Mouse (Mus musculus): Measurements from ENCODE around the gene Hoxa4. TPM values are rescaled to one million over a fixed set of nuclear protein-coding genes. Genes with fewer than 3 reads are reported as not detected.

Gene Hoxa4
- polyA plus RNA-seq, 1 experiment from 2014 or later, result 11.7 TPM

GRCm38 (mm10) chr6:52160511-52161335 is 30.8 kb downstream of the Hoxa4 start:
- Histone ChIP-seq H3K4me2 (ENCODE audit: low read depth) (peak overlapping the region; percentile 78), H3K27me3 (ENCODE audit: control insufficient read depth, insufficient read depth, low read length) (no peaks in the 10 kb centered on the region), H3K36me3 (ENCODE audit: control insufficient read depth, insufficient read depth, low read length) (no peaks in the 10 kb centered on the region; the same call in 1 of the 2 replicates), H3K27ac (ENCODE audit: low read depth, low read length) (peak overlapping the region; percentile 99), H3K4me1 (ENCODE audit: control insufficient read depth, insufficient read depth, low read length) (peaks cover 35% of the 10 kb centered on the region), H3K9me3 (ENCODE audit: control insufficient read depth, low read length) (no peaks in the 10 kb centered on the region), H3K9ac (ENCODE audit: low read length) (peak overlapping the region; percentile 96), H3K4me3 (ENCODE audit: low read depth, low read length) (peak overlapping the region; percentile 91)
- ATAC-seq (ENCODE audit: insufficient read depth, low FRiP score, low TSS enrichment), result peak; percentile 43; the same call in 1 of the 2 replicates
- under 1% methylated on average over 30 of the region's 30 CpGs for WGBS
- DNase-seq (ENCODE audit: low spot score), result peak; percentile 83

GRCm38 (mm10) chr6:52159979-52160378 is 31.6 kb downstream of the Hoxa4 start:
- DNase-seq (ENCODE audit: low spot score) (peak; percentile 58), ATAC-seq (ENCODE audit: insufficient read depth, low FRiP score, low TSS enrichment) (no peak)
- peak overlapping the region; percentile 78 for H3K4me2 ChIP-seq (ENCODE audit: low read depth)
- peak overlapping the region; percentile 96 for H3K9ac ChIP-seq (ENCODE audit: low read length)
- peak overlapping the region; percentile 99 for H3K27ac ChIP-seq (ENCODE audit: low read depth, low read length)
- WGBS, result 0% methylated on average over 9 of the region's 9 CpGs
- no peaks in the 10 kb centered on the region; the same call in 1 of the 2 replicates for H3K36me3 ChIP-seq (ENCODE audit: control insufficient read depth, insufficient read depth, low read length)
- H3K4me3 ChIP-seq (ENCODE audit: low read depth, low read length), result peak overlapping the region; percentile 91
- peaks cover 38% of the 10 kb centered on the region for H3K4me1 ChIP-seq (ENCODE audit: control insufficient read depth, insufficient read depth, low read length)
- H3K9me3 ChIP-seq (ENCODE audit: control insufficient read depth, low read length), result no peaks in the 10 kb centered on the region
- H3K27me3 ChIP-seq (ENCODE audit: control insufficient read depth, insufficient read depth, low read length), result no peaks in the 10 kb centered on the region

- no peak for ATAC-seq (ENCODE audit: insufficient read depth, low FRiP score, low TSS enrichment)
- Histone ChIP-seq H3K4me3 (ENCODE audit: low read depth, low read length) (peak overlapping the region; percentile 91), H3K36me3 (ENCODE audit: control insufficient read depth, insufficient read depth, low read length) (no peaks in the 10 kb centered on the region; the same call in 1 of the 2 replicates), H3K9me3 (ENCODE audit: control insufficient read depth, low read length) (no peaks in the 10 kb centered on the region), H3K4me2 (ENCODE audit: low read depth) (peak overlapping the region; percentile 78), H3K27me3 (ENCODE audit: control insufficient read depth, insufficient read depth, low read length) (no peaks in the 10 kb centered on the region), H3K9ac (ENCODE audit: low read length) (peak overlapping the region; percentile 96), H3K4me1 (ENCODE audit: control insufficient read depth, insufficient read depth, low read length) (peaks cover 41% of the 10 kb centered on the region), H3K27ac (ENCODE audit: low read depth, low read length) (peak overlapping the region; percentile 99)
- DNase-seq (ENCODE audit: low spot score), result peak; percentile 65
- 1% methylated on average over 12 of the region's 12 CpGs for WGBS
Observed at GRCm38 (mm10) chr6:52159164-52159761, 32.3 kb downstream of the Hoxa4 start.

- no peaks in the 10 kb centered on the region; the same call in 1 of the 2 replicates for H3K36me3 ChIP-seq (ENCODE audit: control insufficient read depth, insufficient read depth, low read length)
- no peaks in the 10 kb centered on the region for H3K27me3 ChIP-seq (ENCODE audit: control insufficient read depth, insufficient read depth, low read length)
- peak; percentile 95 for DNase-seq (ENCODE audit: low spot score)
- WGBS, result under 1% methylated on average over 55 of the region's 55 CpGs
- H3K4me1 ChIP-seq (ENCODE audit: control insufficient read depth, insufficient read depth, low read length), result peaks cover 47% of the 10 kb centered on the region
- peak within 1 kb of the TSS; percentile 78 for H3K4me2 ChIP-seq (ENCODE audit: low read depth)
- no peaks in the 10 kb centered on the region for H3K9me3 ChIP-seq (ENCODE audit: control insufficient read depth, low read length)
- H3K27ac ChIP-seq (ENCODE audit: low read depth, low read length), result peak within 1 kb of the TSS; percentile 99
- peak within 1 kb of the TSS; percentile 96 for H3K9ac ChIP-seq (ENCODE audit: low read length)
- ATAC-seq (ENCODE audit: insufficient read depth, low FRiP score, low TSS enrichment), result peak; percentile 85
- peak within 1 kb of the TSS; percentile 91 for H3K4me3 ChIP-seq (ENCODE audit: low read depth, low read length)
Observed at GRCm38 (mm10) chr6:52158276-52159051, 33.1 kb downstream of the Hoxa4 start, which contains the start of gene Hoxa1. Gene Hoxa1, minus strand, starts transcription at chr6:52158317.

- peak; percentile 40 for DNase-seq (ENCODE audit: low spot score)
Observed at GRCm38 (mm10) chr6:52157466-52158275, 33.9 kb downstream of the Hoxa4 start.

GRCm38 (mm10) chr6:52156551-52157200 is 34.9 kb downstream of the Hoxa4 start:
- peak overlapping the region; percentile 91 for H3K4me3 ChIP-seq (ENCODE audit: low read depth, low read length)
- H3K9ac ChIP-seq (ENCODE audit: low read length), result peak overlapping the region; percentile 96
- under 1% methylated on average over 20 of the region's 20 CpGs for WGBS
- no peak overlapping the region for H3K27ac ChIP-seq (ENCODE audit: low read depth, low read length)
- peak overlapping the region; percentile 78 for H3K4me2 ChIP-seq (ENCODE audit: low read depth)
- peak; percentile 20 for DNase-seq (ENCODE audit: low spot score)
- no peaks in the 10 kb centered on the region for H3K27me3 ChIP-seq (ENCODE audit: control insufficient read depth, insufficient read depth, low read length)
- no peaks in the 10 kb centered on the region for H3K9me3 ChIP-seq (ENCODE audit: control insufficient read depth, low read length)
- H3K36me3 ChIP-seq (ENCODE audit: control insufficient read depth, insufficient read depth, low read length), result no peaks in the 10 kb centered on the region
- H3K4me1 ChIP-seq (ENCODE audit: control insufficient read depth, insufficient read depth, low read length), result peaks cover 50% of the 10 kb centered on the region
- ATAC-seq (ENCODE audit: insufficient read depth, low FRiP score, low TSS enrichment), result no peak

More at GRCm38 (mm10) chr6:52157466-52158275, 33.9 kb downstream of the Hoxa4 start:
- WGBS, result under 1% methylated on average over 32 of the region's 32 CpGs
- H3K9me3 ChIP-seq (ENCODE audit: control insufficient read depth, low read length), result no peaks in the 10 kb centered on the region
- peak overlapping the region; percentile 99 for H3K27ac ChIP-seq (ENCODE audit: low read depth, low read length)
- H3K4me3 ChIP-seq (ENCODE audit: low read depth, low read length), result peak overlapping the region; percentile 91
- H3K27me3 ChIP-seq (ENCODE audit: control insufficient read depth, insufficient read depth, low read length), result no peaks in the 10 kb centered on the region
- ATAC-seq (ENCODE audit: insufficient read depth, low FRiP score, low TSS enrichment), result peak; percentile 66
- H3K4me1 ChIP-seq (ENCODE audit: control insufficient read depth, insufficient read depth, low read length), result peaks cover 48% of the 10 kb centered on the region
- H3K9ac ChIP-seq (ENCODE audit: low read length), result peak overlapping the region; percentile 96
- H3K4me2 ChIP-seq (ENCODE audit: low read depth), result peak overlapping the region; percentile 78
- no peaks in the 10 kb centered on the region for H3K36me3 ChIP-seq (ENCODE audit: control insufficient read depth, insufficient read depth, low read length)

- Histone ChIP-seq H3K4me1 (ENCODE audit: control insufficient read depth, insufficient read depth, low read length) (peaks cover 55% of the 10 kb centered on the region), H3K4me2 (ENCODE audit: low read depth) (peak overlapping the region; percentile 78), H3K4me3 (ENCODE audit: low read depth, low read length) (0 out of 2 replicates have a peak overlapping the region, but pooled peaks have one; percentile 15), H3K9ac (ENCODE audit: low read length) (no peak overlapping the region), H3K36me3 (ENCODE audit: control insufficient read depth, insufficient read depth, low read length) (no peaks in the 10 kb centered on the region), H3K27me3 (ENCODE audit: control insufficient read depth, insufficient read depth, low read length) (no peaks in the 10 kb centered on the region), H3K27ac (ENCODE audit: low read depth, low read length) (no peak overlapping the region), H3K9me3 (ENCODE audit: control insufficient read depth, low read length) (no peaks in the 10 kb centered on the region)
- no peak for DNase-seq (ENCODE audit: low spot score)
- WGBS, result 42% methylated on average over 3 of the region's 3 CpGs
- no peak for ATAC-seq (ENCODE audit: insufficient read depth, low FRiP score, low TSS enrichment)
Observed at GRCm38 (mm10) chr6:52155471-52155870, 36.1 kb downstream of the Hoxa4 start.

Measured in neural tube, embryonic 11.5 days (tissue).